Mouse (Mus musculus): ENCODE results near the gene Ifngr1. TPM values are rescaled to one million over a fixed set of nuclear protein-coding genes. Genes with fewer than 3 reads are reported as not detected.

The Ifngr1 gene
- 47.4 and 83.9 TPM in 2 replicates for polyA plus RNA-seq (2012; rRNA removed; ENCODE audit: low replicate concordance)

DNA sequence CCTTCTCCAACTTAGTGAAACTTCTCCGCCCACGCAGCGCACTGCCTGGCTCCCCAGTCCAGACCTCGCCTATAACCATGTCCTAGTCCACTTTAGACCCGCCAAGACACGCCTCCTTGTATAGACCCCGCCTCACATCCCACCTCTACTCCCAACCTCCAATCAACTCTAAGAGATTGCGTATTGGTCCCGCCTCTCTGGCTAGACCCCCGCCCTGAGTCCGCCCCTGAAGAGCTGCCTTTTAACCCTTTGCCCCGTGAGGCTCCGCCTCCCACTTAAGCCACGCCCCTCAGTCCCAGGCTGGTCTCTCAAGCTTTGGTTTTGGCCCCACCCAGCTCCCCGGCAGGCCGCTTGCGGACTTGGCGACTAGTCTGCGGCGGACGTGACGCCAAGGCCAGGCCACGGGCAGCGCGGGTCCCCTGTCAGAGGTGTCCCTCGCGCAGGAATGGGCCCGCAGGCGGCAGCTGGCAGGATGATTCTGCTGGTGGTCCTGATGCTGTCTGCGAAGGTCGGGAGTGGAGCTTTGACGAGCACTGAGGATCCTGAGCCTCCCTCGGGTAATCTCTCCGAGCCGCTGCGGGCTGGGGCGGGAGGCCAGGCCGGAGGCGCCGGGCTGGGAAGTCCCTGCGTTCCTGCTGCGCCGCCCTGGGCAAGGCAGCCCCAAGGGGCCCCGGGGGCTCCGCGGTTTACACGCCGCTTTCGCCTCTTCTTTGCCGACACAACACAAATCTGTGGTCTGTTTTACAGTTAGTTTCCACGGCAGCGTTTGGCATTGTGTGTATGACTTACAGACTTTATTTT, at the start of gene Ifngr1:
Ifngr1 (plus strand) TSS at position 309 of the 801 bp plus-strand sequence.

DNA sequence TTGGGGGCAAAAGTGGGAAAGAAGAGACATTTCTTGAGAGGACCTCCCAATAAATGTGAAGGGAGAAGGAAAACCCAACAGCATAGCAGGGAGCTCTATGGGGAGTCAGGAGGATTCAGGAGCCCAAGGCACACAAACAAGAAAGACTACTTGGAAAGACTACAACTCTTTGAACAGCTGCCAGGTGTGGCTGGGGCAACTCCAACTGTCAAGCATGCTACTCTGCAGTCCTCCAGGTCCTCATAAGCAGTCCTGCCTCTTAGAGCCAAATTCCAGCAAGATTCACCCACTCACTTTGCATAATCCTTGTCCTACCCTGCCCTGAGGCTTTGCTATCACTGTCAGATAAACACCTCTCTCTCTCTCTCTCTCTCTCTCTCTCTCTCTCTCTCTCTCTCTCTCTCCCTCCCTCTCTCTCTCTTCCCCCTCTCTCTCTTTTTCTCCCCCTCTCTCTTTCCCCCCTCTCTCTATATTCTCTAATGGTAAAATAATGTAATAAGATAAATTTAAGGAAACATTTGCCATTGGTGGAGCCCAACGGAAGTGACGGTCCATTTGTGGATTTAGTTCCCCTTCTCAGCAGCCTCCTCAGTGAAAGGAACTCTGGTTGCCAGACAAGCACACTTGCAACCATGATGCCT, 29.8 kb downstream of the Ifngr1 start, which contains the start of gene Il22ra2:
Il22ra2 (plus strand) TSS at position 591 of the 641 bp plus-strand sequence.

Other genes starting within 250 kb of the Ifngr1 start
- 0.06 TPM in 1 of 2 replicates, not detected in the other for gene Olig3, start 235.4 kb upstream of the Ifngr1 start, polyA plus RNA-seq (2012; rRNA removed; ENCODE audit: low replicate concordance)
- gene Il22ra2, start 30.0 kb downstream of the Ifngr1 start, polyA plus RNA-seq (2012; rRNA removed; ENCODE audit: low replicate concordance) = 0.09 TPM in 1 of 2 replicates, not detected in the other
- 0.14 TPM in 1 of 2 replicates, not detected in the other for gene Il20ra, start 120.6 kb downstream of the Ifngr1 start, polyA plus RNA-seq (2012; rRNA removed; ENCODE audit: low replicate concordance)

Measured in subcutaneous adipose tissue, adult 2 months (tissue).